Mouse (Mus musculus) Patski (cell line): ENCODE measurements around the gene Apobr. TPM values are rescaled to one million over a fixed set of nuclear protein-coding genes. Genes with fewer than 3 reads are reported as not detected.

Experiments
- ATAC-seq: fragments of 100-300 bp; one replicate; pipeline ENCODE4 v1.8.0; 2021
- CTCF ChIA-PET: fragments of 350-600 bp; sonication (Branson Sonifier 250); formaldehyde crosslinking; loops from one replicate; lab custom pipeline; 2022; ENCODE audit warnings: inconsistent platforms; lab: Charles Lee
- POLR2A ChIA-PET: fragments of 350-600 bp; sonication (Branson Sonifier 250); formaldehyde crosslinking; loops from one replicate; lab custom pipeline; 2022; ENCODE audit warnings: antibody characterized with exemption, inconsistent platforms; lab: Charles Lee
- DNase-seq: peaks from one replicate; pipeline ENCODE4 v3.0.0-alpha.2; 2011; ENCODE audit warnings: low read depth, low spot score
- H3K27me3 ChIP-seq: fragments of 371-371 bp; one replicate; pipeline ENCODE4 v1.5.1; 2021
- CTCF ChIP-seq: fragments of 100-300 bp; IDR thresholded peaks from one replicate; pipeline ENCODE4 v1.5.1; 2021
- in situ Hi-C: fragments of 300-500 bp; cut with MboI; formaldehyde crosslinking; loops from 3 replicates; pipeline ENCODE4 v1.11.1; 2018; ENCODE audit warnings: low pct_unique_long_range_greater_than_20kb, mixed read lengths
- polyA plus RNA-seq: library from polyadenylated mRNA; unstranded; gene quantifications from one replicate; pipeline ENCODE4 v1.2.3, GENCODE M21; 2021

The Apobr gene
- polyA plus RNA-seq, 1 experiment from 2014 or later = 0.94 TPM

GRCm38 (mm10) chr7:126595890-126596289 is 11.1 kb downstream of the Apobr start:
- ChIA-PET CTCF (interaction anchor here (1.0 to 1.1 kb wide), 2 partner anchors 14 to 18 kb away, joined by 3 to 4 read pairs; no protein-coding TSS in a partner anchor), POLR2A (interaction anchor here (0.5 kb wide), 1 partner anchor 197 kb away, joined by 3 read pairs; no protein-coding TSS in a partner anchor)
- in situ Hi-C loops = no loop called here
- ATAC-seq = no peak
- no peak for TF ChIP-seq CTCF
- no peaks in the 10 kb centered on the region for H3K27me3 ChIP-seq
- DNase-seq = no peak

GRCm38 (mm10) chr7:126596414-126596813 is 11.7 kb downstream of the Apobr start:
- DNase-seq = no peak
- no peak for ATAC-seq
- POLR2A ChIA-PET = interaction anchor here (0.5 kb wide), 1 partner anchor 197 kb away, joined by 3 read pairs; no protein-coding TSS in a partner anchor
- in situ Hi-C loops = no loop called here
- no peak for TF ChIP-seq CTCF
- no peaks in the 10 kb centered on the region for H3K27me3 ChIP-seq
- CTCF ChIA-PET = interaction anchor here (0.8 kb wide), 1 partner anchor 17 kb away, joined by 3 read pairs; no protein-coding TSS in a partner anchor

GRCm38 (mm10) chr7:126598919-126599318 is 14.2 kb downstream of the Apobr start:
- DNase-seq (no peak), ATAC-seq (no peak)
- in situ Hi-C loops = no loop called here
- TF ChIP-seq CTCF = no peak
- ChIA-PET POLR2A (no interaction called here), CTCF (interaction anchor here (1.1 to 1.3 kb wide), 3 partner anchors 9 to 22 kb away, joined by 3 to 5 read pairs (median 3); no protein-coding TSS in a partner anchor)
- H3K27me3 ChIP-seq = no peaks in the 10 kb centered on the region

GRCm38 (mm10) chr7:126601896-126602295 is 17.2 kb downstream of the Apobr start:
- ChIA-PET CTCF (interaction anchor here (1.3 kb wide), 1 partner anchor 23 kb away, joined by 3 read pairs; no protein-coding TSS in a partner anchor), POLR2A (interaction anchor here (1.8 kb wide), 1 partner anchor 31 kb away, joined by 3 read pairs; no protein-coding TSS in a partner anchor)
- DNase-seq = no peak
- no peaks in the 10 kb centered on the region for H3K27me3 ChIP-seq
- in situ Hi-C loops = no loop called here
- TF ChIP-seq CTCF = no peak
- ATAC-seq = no peak

- TF ChIP-seq CTCF = no peak
- DNase-seq (no peak), ATAC-seq (no peak)
- H3K27me3 ChIP-seq = no peaks in the 10 kb centered on the region
- CTCF ChIA-PET = interaction anchor here (0.8 kb wide), 1 partner anchor 14 kb away, joined by 3 read pairs; no protein-coding TSS in a partner anchor
- in situ Hi-C loops = no loop called here
- POLR2A ChIA-PET = interaction anchor here (1.8 kb wide), 1 partner anchor 31 kb away, joined by 3 read pairs; no protein-coding TSS in a partner anchor
These were observed 17.9 kb downstream of the Apobr start for GRCm38 (mm10) chr7:126602650-126603049.

GRCm38 (mm10) chr7:126606611-126607010 is 21.9 kb downstream of the Apobr start:
- ATAC-seq = no peak
- TF ChIP-seq CTCF = no peak
- CTCF ChIA-PET = interaction anchor here (1.0 to 1.3 kb wide), 4 partner anchors 10 to 26 kb away, joined by 3 to 4 read pairs (median 3); partner anchors contain the start of gene Apobr
- no peak for DNase-seq
- H3K27me3 ChIP-seq = no peaks in the 10 kb centered on the region
- in situ Hi-C loops = no loop called here
- POLR2A ChIA-PET = interaction anchor here (1.6 kb wide), 1 partner anchor 10 kb away, joined by 5 read pairs; no protein-coding TSS in a partner anchor

GRCm38 (mm10) chr7:126607064-126607463 is 22.3 kb downstream of the Apobr start:
- ATAC-seq (no peak), DNase-seq (no peak)
- TF ChIP-seq CTCF = no peak
- in situ Hi-C loops = no loop called here
- ChIA-PET POLR2A (interaction anchor here (1.6 kb wide), 1 partner anchor 10 kb away, joined by 5 read pairs; no protein-coding TSS in a partner anchor), CTCF (interaction anchor here (1.0 to 1.3 kb wide), 5 partner anchors 10 to 45 kb away, joined by 3 to 4 read pairs (median 3); partner anchors contain the start of gene Apobr)
- no peaks in the 10 kb centered on the region for H3K27me3 ChIP-seq

- DNase-seq = no peak
- ATAC-seq = no peak
- TF ChIP-seq CTCF = no peak
- CTCF ChIA-PET = interaction anchor here (1.0 to 1.4 kb wide), 5 partner anchors 9 to 46 kb away, joined by 3 to 5 read pairs (median 3); no protein-coding TSS in a partner anchor
- POLR2A ChIA-PET = interaction anchor here (1.6 kb wide), 1 partner anchor 9 kb away, joined by 5 read pairs; no protein-coding TSS in a partner anchor
- H3K27me3 ChIP-seq = no peaks in the 10 kb centered on the region
- in situ Hi-C loops = no loop called here
These were observed 23.1 kb downstream of the Apobr start for GRCm38 (mm10) chr7:126607796-126608195.

GRCm38 (mm10) chr7:126612736-126613135 is 28.0 kb downstream of the Apobr start:
- no peak for DNase-seq
- ChIA-PET CTCF (no interaction called here), POLR2A (interaction anchor here (0.6 kb wide), 1 partner anchor 1199 kb away, joined by 4 read pairs; no protein-coding TSS in a partner anchor)
- TF ChIP-seq CTCF = no peak
- no peaks in the 10 kb centered on the region for H3K27me3 ChIP-seq
- ATAC-seq = no peak
- in situ Hi-C loops = no loop called here

GRCm38 (mm10) chr7:126616707-126617106 is 32.0 kb downstream of the Apobr start:
- no peaks in the 10 kb centered on the region for H3K27me3 ChIP-seq
- in situ Hi-C loops = no loop called here
- POLR2A ChIA-PET = interaction anchor here (1.4 kb wide), 1 partner anchor 10 kb away, joined by 5 read pairs; no protein-coding TSS in a partner anchor
- peak; percentile 29 for TF ChIP-seq CTCF
- DNase-seq = no peak
- CTCF ChIA-PET = interaction anchor here (1.0 kb wide), 1 partner anchor 10 kb away, joined by 3 read pairs; no protein-coding TSS in a partner anchor
- no peak for ATAC-seq
